Mouse (Mus musculus): Measurements from ENCODE around the gene Josd1. TPM values are rescaled to one million over a fixed set of nuclear protein-coding genes. Genes with fewer than 3 reads are reported as not detected.

The Josd1 gene
- polyA plus RNA-seq, 1 experiment from 2014 or later = 43.4 TPM

GRCm38 (mm10) chr15:79693740-79694139 lies 6.0 kb upstream of the Josd1 start:
- no peak for DNase-seq (ENCODE audit: low read depth, low spot score)
- no peak for ATAC-seq

GRCm38 (mm10) chr15:79692334-79692733 lies 4.6 kb upstream of the Josd1 start:
- ATAC-seq = no peak
- no peaks in the 10 kb centered on the region for H3K27me3 ChIP-seq
- in situ Hi-C loops (cut with MboI; ENCODE audit: low pct_unique_long_range_greater_than_20kb) = no loop called here
- TF ChIP-seq CTCF (IDR thresholded peaks at IDR 0.05) = no peak
- POLR2A ChIA-PET = interaction anchor here (1.1 to 1.4 kb wide), 3 partner anchors 16 to 25 kb away, joined by 3 to 5 read pairs (median 3); partner anchors contain the start of gene Tomm22
- DNase-seq (ENCODE audit: low read depth, low spot score) = no peak
- CTCF ChIA-PET = interaction anchor here (2.0 kb wide), 1 partner anchor 15 kb away, joined by 11 read pairs; no protein-coding TSS in a partner anchor

More at GRCm38 (mm10) chr15:79693740-79694139, 6.0 kb upstream of the Josd1 start:
- TF ChIP-seq CTCF (IDR thresholded peaks at IDR 0.05) = no peak
- no peaks in the 10 kb centered on the region for H3K27me3 ChIP-seq
- CTCF ChIA-PET = interaction anchor here (0.9 to 2.0 kb wide), 2 partner anchors 9 to 14 kb away, joined by 5 to 11 read pairs; no protein-coding TSS in a partner anchor
- in situ Hi-C loops (cut with MboI; ENCODE audit: low pct_unique_long_range_greater_than_20kb) = no loop called here
- POLR2A ChIA-PET = interaction anchor here (1.0 to 1.4 kb wide), 2 partner anchors 13 to 23 kb away, joined by 3 to 5 read pairs; no protein-coding TSS in a partner anchor

- no peak for DNase-seq (ENCODE audit: low read depth, low spot score)
- peak; percentile 10 for ATAC-seq
These were observed 3.3 kb upstream of the Josd1 start for GRCm38 (mm10) chr15:79691023-79691508.

GRCm38 (mm10) chr15:79690426-79691022 lies 2.8 kb upstream of the Josd1 start, which contains the start of gene Gtpbp1:
Gene Gtpbp1 (plus strand): TSS chr15:79690845.
- TF ChIP-seq CTCF (IDR thresholded peaks at IDR 0.05) = no peak
- ATAC-seq (peak; percentile 89), DNase-seq (ENCODE audit: low read depth, low spot score) (peak; percentile 100)
- in situ Hi-C loops (cut with MboI; ENCODE audit: low pct_unique_long_range_greater_than_20kb) = no loop called here
- ChIA-PET CTCF (no interaction called here), POLR2A (no interaction called here)
- H3K27me3 ChIP-seq = no peaks in the 10 kb centered on the region

More at GRCm38 (mm10) chr15:79691023-79691508, 3.3 kb upstream of the Josd1 start:
- TF ChIP-seq CTCF (IDR thresholded peaks at IDR 0.05) = no peak
- in situ Hi-C loops (cut with MboI; ENCODE audit: low pct_unique_long_range_greater_than_20kb) = no loop called here
- H3K27me3 ChIP-seq = no peaks in the 10 kb centered on the region
- ChIA-PET POLR2A (no interaction called here), CTCF (no interaction called here)

GRCm38 (mm10) chr15:79689662-79690425 lies 2.1 kb upstream of the Josd1 start:
- in situ Hi-C loops (cut with MboI; ENCODE audit: low pct_unique_long_range_greater_than_20kb) = no loop called here
- H3K27me3 ChIP-seq = no peaks in the 10 kb centered on the region
- ATAC-seq = no peak
- POLR2A ChIA-PET = no interaction called here
- CTCF ChIA-PET = no interaction called here
- DNase-seq (ENCODE audit: low read depth, low spot score) = no peak
- no peak for TF ChIP-seq CTCF (IDR thresholded peaks at IDR 0.05)

- POLR2A ChIA-PET = interaction anchor here (0.9 to 1.2 kb wide), 2 partner anchors 15 to 18 kb away, joined by 3 to 4 read pairs; partner anchors contain the start of gene Tomm22
- TF ChIP-seq CTCF (IDR thresholded peaks at IDR 0.05) = no peak
These were observed 693 bp upstream of the Josd1 start for GRCm38 (mm10) chr15:79688268-79688956.

GRCm38 (mm10) chr15:79687175-79687574 lies 544 bp downstream of the Josd1 start:
- POLR2A ChIA-PET = interaction anchor here (1.2 kb wide), 1 partner anchor 16 kb away, joined by 4 read pairs; the partner anchor contains the start of gene Tomm22
- DNase-seq (ENCODE audit: low read depth, low spot score) (no peak), ATAC-seq (no peak)

More at GRCm38 (mm10) chr15:79688268-79688956, 693 bp upstream of the Josd1 start:
- no peaks in the 10 kb centered on the region for H3K27me3 ChIP-seq
- ATAC-seq (no peak), DNase-seq (ENCODE audit: low read depth, low spot score) (no peak)
- in situ Hi-C loops (cut with MboI; ENCODE audit: low pct_unique_long_range_greater_than_20kb) = no loop called here
- CTCF ChIA-PET = no interaction called here

GRCm38 (mm10) chr15:79686046-79686869 lies 1.5 kb downstream of the Josd1 start:
- CTCF ChIA-PET = interaction anchor here (2.1 kb wide), 1 partner anchor 12 kb away, joined by 4 read pairs; no protein-coding TSS in a partner anchor
- POLR2A ChIA-PET = interaction anchor here (1.1 to 2.4 kb wide), 2 partner anchors 12 to 28 kb away, joined by 3 to 8 read pairs; partner anchors contain the start of genes Cby1 and Fam227a
- DNase-seq (ENCODE audit: low read depth, low spot score) (no peak), ATAC-seq (no peak)
- TF ChIP-seq CTCF (IDR thresholded peaks at IDR 0.05) = no peak
- no peaks in the 10 kb centered on the region for H3K27me3 ChIP-seq
- in situ Hi-C loops (cut with MboI; ENCODE audit: low pct_unique_long_range_greater_than_20kb) = no loop called here

More at GRCm38 (mm10) chr15:79687175-79687574, 544 bp downstream of the Josd1 start:
- no peak for TF ChIP-seq CTCF (IDR thresholded peaks at IDR 0.05)
- CTCF ChIA-PET = interaction anchor here (2.1 kb wide), 1 partner anchor 13 kb away, joined by 4 read pairs; no protein-coding TSS in a partner anchor
- H3K27me3 ChIP-seq = no peaks in the 10 kb centered on the region
- in situ Hi-C loops (cut with MboI; ENCODE audit: low pct_unique_long_range_greater_than_20kb) = no loop called here

- DNase-seq (ENCODE audit: low read depth, low spot score) = no peak
- no peaks in the 10 kb centered on the region for H3K27me3 ChIP-seq
- TF ChIP-seq CTCF (IDR thresholded peaks at IDR 0.05) = no peak
- in situ Hi-C loops (cut with MboI; ENCODE audit: low pct_unique_long_range_greater_than_20kb) = no loop called here
- no peak for ATAC-seq
- ChIA-PET CTCF (interaction anchor here (1.4 to 2.3 kb wide), 3 partner anchors 8 to 27 kb away, joined by 4 to 9 read pairs (median 5); partner anchors contain the start of genes Cby1 and Fam227a), POLR2A (interaction anchor here (1.1 to 2.4 kb wide), 2 partner anchors 27 to 84 kb away, joined by 4 to 8 read pairs; partner anchors contain the start of genes Cby1 and Fam227a)
These were observed 2.5 kb downstream of the Josd1 start for GRCm38 (mm10) chr15:79685141-79685641.

Data from Patski (cell line).